Mouse (Mus musculus): ENCODE measurements around the gene Chd4. TPM values are rescaled to one million over a fixed set of nuclear protein-coding genes. Genes with fewer than 3 reads are reported as not detected.
A peak's percentile ranks its signal among the peaks of the same experiment; 100 is the strongest.

The Chd4 gene
- total RNA-seq, 1 experiment from 2014 or later, result 599 TPM

- ATAC-seq (replicated peaks in 1 of 2; ENCODE audit: insufficient read depth in 1 of 2, low FRiP score in 2 of 2, low TSS enrichment in 1 of 2, low read depth in 1 of 2, poor library complexity in 2 of 2, severe bottlenecking in 2 of 2), result no peak
Observed at GRCm38 (mm10) chr6:125119387-125119786, 23.6 kb downstream of the Chd4 start.

DNA sequence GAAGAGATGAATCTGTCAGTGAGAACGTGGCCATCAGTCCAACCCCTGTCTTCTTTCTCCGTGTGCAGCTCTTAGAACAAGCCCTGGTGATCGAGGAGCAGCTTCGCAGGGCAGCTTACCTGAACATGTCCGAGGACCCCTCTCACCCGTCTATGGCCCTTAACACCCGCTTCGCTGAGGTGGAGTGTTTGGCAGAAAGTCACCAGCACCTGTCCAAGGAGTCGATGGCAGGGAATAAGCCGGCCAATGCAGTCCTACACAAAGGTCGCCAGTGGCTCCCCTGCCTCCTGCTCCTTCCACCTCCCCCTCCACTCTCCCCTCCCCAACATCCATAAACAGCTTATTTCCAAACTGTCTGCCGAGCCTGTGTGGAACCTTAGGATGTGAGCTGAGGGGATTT is 32.9 kb downstream of the Chd4 start:
- no peak for ATAC-seq (replicated peaks in 1 of 2; ENCODE audit: insufficient read depth in 1 of 2, low FRiP score in 2 of 2, low TSS enrichment in 1 of 2, low read depth in 1 of 2, poor library complexity in 2 of 2, severe bottlenecking in 2 of 2)

GRCm38 (mm10) chr6:125129710-125130402 is 34.1 kb downstream of the Chd4 start:
- ATAC-seq (replicated peaks in 1 of 2; ENCODE audit: insufficient read depth in 1 of 2, low FRiP score in 2 of 2, low TSS enrichment in 1 of 2, low read depth in 1 of 2, poor library complexity in 2 of 2, severe bottlenecking in 2 of 2), result no peak

DNA sequence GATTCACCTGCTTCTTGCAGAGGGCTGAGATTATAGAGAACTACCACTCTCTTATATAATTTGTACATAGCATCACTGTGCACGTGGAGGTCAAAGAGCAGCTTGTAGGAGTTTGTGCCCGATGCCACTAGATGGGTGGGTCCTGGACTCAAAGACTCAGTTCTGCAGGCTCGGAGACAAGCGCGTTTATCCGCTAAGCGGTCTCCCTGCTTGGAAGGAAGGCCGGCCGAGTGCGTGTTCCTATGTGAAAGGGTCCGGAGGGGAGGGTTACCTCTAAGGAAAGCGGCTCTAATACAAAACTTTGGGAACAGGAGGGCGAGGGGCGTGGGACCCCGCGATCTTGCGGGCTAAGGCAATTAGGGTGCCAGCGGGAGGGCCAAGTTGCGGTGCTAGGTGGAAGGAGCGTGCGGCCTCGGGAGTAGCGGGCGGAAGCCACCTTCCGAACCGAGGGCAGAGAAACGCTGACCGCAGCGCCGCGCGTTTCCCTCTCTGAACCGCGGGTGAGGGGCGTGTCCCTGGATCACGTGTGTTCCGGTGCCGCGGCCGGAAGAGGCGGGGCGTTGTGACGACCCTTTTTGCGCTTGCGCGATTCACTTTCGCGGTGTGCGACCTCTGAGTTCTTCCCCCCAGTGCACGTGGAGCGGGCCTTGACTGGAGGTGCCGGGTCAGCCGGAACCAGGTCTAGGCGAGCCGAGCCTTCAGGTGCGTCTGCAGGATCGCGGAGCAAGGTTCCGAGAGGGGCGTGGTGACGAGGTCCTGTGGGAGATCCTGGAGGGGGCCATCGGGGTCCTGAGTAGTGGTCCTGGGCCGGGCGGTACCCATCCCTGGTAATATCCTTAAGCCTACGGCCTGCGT is 35.7 kb downstream of the Chd4 start, which contains the start of gene Nop2:
TSS of gene Nop2 (plus strand) at position 608 of the 855 bp plus-strand sequence.
- peak; percentile 89 to 92 for ATAC-seq (replicated peaks in 1 of 2; ENCODE audit: insufficient read depth in 1 of 2, low FRiP score in 2 of 2, low TSS enrichment in 1 of 2, low read depth in 1 of 2, poor library complexity in 2 of 2, severe bottlenecking in 2 of 2)

- ATAC-seq (replicated peaks in 1 of 2; ENCODE audit: insufficient read depth in 1 of 2, low FRiP score in 2 of 2, low TSS enrichment in 1 of 2, low read depth in 1 of 2, poor library complexity in 2 of 2, severe bottlenecking in 2 of 2), result no peak
Observed at GRCm38 (mm10) chr6:125132470-125132869, 36.7 kb downstream of the Chd4 start.

DNA sequence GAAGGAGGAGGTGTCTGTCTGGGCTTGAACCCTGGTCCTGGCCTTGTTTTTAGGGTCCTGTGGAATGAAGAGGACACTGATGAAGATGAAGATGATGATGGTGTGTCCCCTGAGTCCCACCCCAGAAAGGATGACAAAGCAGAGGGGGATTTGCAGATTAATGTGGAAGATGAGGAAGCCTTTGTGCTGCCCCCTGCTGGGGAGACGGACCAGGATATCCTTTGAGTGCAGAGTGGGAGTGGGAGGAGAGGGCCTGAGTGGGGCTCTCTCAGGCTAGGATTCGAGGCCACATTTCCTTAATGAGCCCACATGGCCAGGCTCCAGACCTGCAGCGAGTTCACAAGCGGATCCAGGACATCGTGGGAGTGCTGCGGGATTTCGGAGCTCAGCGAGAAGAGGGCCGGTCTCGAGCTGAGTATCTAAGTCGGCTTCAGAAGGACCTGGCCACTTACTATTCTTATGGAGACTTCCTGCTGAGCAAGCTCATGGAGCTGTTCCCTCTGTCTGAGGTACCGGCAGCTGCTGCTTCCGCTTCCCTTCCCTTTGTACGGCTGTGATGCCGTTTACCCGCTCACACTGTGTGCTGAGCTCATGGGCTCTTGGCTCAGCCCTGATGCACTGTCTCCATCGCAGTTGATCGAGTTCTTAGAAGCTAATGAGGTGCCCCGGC is 41.4 kb downstream of the Chd4 start:
- ATAC-seq (replicated peaks in 1 of 2; ENCODE audit: insufficient read depth in 1 of 2, low FRiP score in 2 of 2, low TSS enrichment in 1 of 2, low read depth in 1 of 2, poor library complexity in 2 of 2, severe bottlenecking in 2 of 2), result peak; percentile 37 to 51; a peak in 2 of 4 replicates

GRCm38 (mm10) chr6:125139747-125140146 is 44.0 kb downstream of the Chd4 start:
- no peak for ATAC-seq (replicated peaks in 1 of 2; ENCODE audit: insufficient read depth in 1 of 2, low FRiP score in 2 of 2, low TSS enrichment in 1 of 2, low read depth in 1 of 2, poor library complexity in 2 of 2, severe bottlenecking in 2 of 2)

DNA sequence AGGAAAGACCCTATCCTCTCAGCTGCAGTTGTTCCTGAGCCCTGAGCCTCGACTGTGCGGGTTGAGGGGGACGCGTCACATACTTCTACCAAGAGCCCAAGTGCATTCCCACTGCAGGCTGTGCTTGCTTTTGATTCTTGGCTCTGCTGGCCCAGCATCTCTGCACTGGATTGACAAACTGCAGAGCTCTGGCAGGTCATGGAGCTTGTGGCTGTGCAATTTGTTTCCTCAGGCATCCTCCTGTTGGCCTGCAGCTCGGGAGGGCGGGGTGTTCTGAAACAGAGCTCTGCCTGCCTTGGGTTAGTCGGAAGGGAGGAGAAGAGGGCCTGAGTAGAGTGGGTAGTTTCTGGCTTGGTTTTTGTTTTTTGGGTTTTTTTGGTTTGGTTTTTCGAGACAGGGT is 46.7 kb downstream of the Chd4 start:
- no peak for ATAC-seq (replicated peaks in 1 of 2; ENCODE audit: insufficient read depth in 1 of 2, low FRiP score in 2 of 2, low TSS enrichment in 1 of 2, low read depth in 1 of 2, poor library complexity in 2 of 2, severe bottlenecking in 2 of 2)

DNA sequence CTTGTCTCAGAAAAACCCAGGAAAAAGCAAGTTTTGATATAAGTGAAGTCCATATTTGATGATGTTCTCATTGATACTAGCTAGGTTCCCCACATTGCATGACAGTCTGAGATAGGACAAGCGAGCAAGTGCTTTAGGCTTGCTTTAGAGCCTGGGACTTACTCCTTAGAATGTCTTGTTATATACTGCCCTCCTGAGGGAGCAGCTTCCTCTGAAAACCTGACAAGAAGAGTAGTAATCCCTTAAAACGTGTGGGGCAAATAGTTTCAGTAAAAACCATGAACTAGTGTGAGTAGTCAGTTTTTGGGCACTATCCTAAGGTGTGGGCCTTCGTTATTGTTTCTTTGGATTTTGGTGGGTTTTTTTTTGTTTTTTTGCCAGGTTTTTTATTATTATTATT is 47.3 kb downstream of the Chd4 start:
- ATAC-seq (replicated peaks in 1 of 2; ENCODE audit: insufficient read depth in 1 of 2, low FRiP score in 2 of 2, low TSS enrichment in 1 of 2, low read depth in 1 of 2, poor library complexity in 2 of 2, severe bottlenecking in 2 of 2), result no peak

GRCm38 (mm10) chr6:125143904-125144303 is 48.1 kb downstream of the Chd4 start:
- no peak for ATAC-seq (replicated peaks in 1 of 2; ENCODE audit: insufficient read depth in 1 of 2, low FRiP score in 2 of 2, low TSS enrichment in 1 of 2, low read depth in 1 of 2, poor library complexity in 2 of 2, severe bottlenecking in 2 of 2)

DNA sequence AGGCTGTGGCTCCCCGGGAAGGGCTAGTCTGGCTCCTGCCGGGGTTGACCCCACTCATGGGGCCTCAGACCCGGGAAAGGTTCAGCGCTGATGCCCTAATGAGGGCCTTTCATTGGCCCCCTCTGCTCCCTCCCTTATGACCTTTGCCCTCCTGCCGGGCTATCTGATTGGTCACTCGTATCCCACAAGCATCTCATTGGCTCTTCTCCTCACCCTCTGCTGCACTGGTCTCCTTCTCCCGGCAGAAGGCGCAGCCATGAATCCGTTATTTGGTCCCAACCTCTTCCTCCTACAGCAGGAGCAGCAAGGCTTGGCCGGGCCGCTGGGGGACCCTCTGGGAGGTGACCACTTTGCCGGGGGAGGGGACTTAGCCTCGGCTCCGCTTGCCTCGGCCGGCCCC is 49.2 kb downstream of the Chd4 start, which contains the start of gene Iffo1:
TSS of gene Iffo1 (plus strand) at position 241 of the 400 bp plus-strand sequence.
- ATAC-seq (replicated peaks in 1 of 2; ENCODE audit: insufficient read depth in 1 of 2, low FRiP score in 2 of 2, low TSS enrichment in 1 of 2, low read depth in 1 of 2, poor library complexity in 2 of 2, severe bottlenecking in 2 of 2), result peak; percentile 88 to 93

- no peak for ATAC-seq (replicated peaks in 1 of 2; ENCODE audit: insufficient read depth in 1 of 2, low FRiP score in 2 of 2, low TSS enrichment in 1 of 2, low read depth in 1 of 2, poor library complexity in 2 of 2, severe bottlenecking in 2 of 2)
Observed at GRCm38 (mm10) chr6:125145479-125145951, 49.7 kb downstream of the Chd4 start.

DNA sequence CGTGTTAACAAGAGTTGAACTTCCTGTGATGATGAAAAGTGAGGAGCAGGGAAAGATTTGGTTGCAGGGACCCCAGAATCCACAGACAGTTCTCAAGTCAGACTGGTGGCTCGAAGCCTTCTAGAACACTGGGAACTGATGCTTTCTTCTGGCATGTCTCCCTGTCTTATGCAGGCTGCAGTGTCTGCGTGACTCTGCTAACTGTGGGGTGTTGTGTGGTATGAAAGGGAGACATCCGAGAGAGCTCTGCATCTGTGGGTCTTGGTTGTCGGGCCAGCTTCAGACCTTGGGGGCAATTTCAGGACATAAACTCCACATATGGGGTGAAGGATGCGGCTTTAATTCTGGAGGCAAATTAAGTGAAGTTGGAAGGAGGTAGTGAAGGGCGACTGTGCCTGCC is 50.4 kb downstream of the Chd4 start:
- ATAC-seq (replicated peaks in 1 of 2; ENCODE audit: insufficient read depth in 1 of 2, low FRiP score in 2 of 2, low TSS enrichment in 1 of 2, low read depth in 1 of 2, poor library complexity in 2 of 2, severe bottlenecking in 2 of 2), result no peak

GRCm38 (mm10) chr6:125146797-125147196 is 51.0 kb downstream of the Chd4 start:
- ATAC-seq (replicated peaks in 1 of 2; ENCODE audit: insufficient read depth in 1 of 2, low FRiP score in 2 of 2, low TSS enrichment in 1 of 2, low read depth in 1 of 2, poor library complexity in 2 of 2, severe bottlenecking in 2 of 2), result peak in 1 of 2 experiments; percentile 30; a peak in 1 of 4 replicates

- no peak for ATAC-seq (replicated peaks in 1 of 2; ENCODE audit: insufficient read depth in 1 of 2, low FRiP score in 2 of 2, low TSS enrichment in 1 of 2, low read depth in 1 of 2, poor library complexity in 2 of 2, severe bottlenecking in 2 of 2)
Observed at GRCm38 (mm10) chr6:125147329-125147728, 51.5 kb downstream of the Chd4 start.

GRCm38 (mm10) chr6:125148251-125148925 is 52.6 kb downstream of the Chd4 start:
- ATAC-seq (replicated peaks in 1 of 2; ENCODE audit: insufficient read depth in 1 of 2, low FRiP score in 2 of 2, low TSS enrichment in 1 of 2, low read depth in 1 of 2, poor library complexity in 2 of 2, severe bottlenecking in 2 of 2), result no peak; a peak in 1 of 4 replicates

DNA sequence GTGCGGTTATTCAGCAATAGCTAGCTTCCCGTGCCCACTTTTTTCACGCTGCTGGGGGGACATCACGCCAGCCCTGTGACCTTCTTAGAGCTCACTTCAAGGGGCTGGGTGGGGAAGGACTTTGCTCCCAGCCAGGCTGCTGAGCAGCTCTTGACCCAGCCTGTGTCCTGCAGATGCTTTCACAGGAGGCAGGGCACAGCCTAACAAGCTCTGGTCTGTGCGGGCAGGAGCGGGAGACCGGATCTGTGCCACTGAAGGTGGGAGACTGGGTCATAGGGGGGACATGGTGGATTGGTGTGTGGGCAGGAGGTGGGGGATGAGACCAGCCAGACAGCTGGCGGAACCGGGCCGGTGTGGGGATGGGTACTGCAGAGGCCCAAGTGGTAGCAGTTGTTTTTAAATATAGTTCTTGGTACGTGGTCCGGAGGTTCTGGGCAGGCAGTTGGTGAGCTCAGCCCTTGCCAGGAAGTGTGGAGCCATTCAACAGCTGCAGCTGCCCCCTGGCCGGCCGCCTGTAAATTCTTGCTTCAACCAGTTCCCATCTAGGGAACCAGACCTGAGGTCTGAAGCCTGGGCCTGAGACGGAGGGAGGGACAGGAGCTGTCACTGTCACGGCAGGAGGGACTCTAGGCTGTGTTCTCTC is 53.3 kb downstream of the Chd4 start:
- no peak for ATAC-seq (replicated peaks in 1 of 2; ENCODE audit: insufficient read depth in 1 of 2, low FRiP score in 2 of 2, low TSS enrichment in 1 of 2, low read depth in 1 of 2, poor library complexity in 2 of 2, severe bottlenecking in 2 of 2)

Data from hematopoietic stem cell, adult 5-6 weeks (primary cell).